Mouse (Mus musculus): Measurements from ENCODE around the gene Olfr315. TPM values are rescaled to one million over a fixed set of nuclear protein-coding genes. Genes with fewer than 3 reads are reported as not detected.
"Not testable (repeated sequence)": the region's sequence is repeated elsewhere in the genome, so short reads cannot be mapped to it uniquely, and the experiment has no call there.

The Olfr315 gene
- not detected in 2 replicates for polyA plus RNA-seq (2015; fragmentation: Nextera tagmentation; extraction: Ambion mirVana)

DNA sequence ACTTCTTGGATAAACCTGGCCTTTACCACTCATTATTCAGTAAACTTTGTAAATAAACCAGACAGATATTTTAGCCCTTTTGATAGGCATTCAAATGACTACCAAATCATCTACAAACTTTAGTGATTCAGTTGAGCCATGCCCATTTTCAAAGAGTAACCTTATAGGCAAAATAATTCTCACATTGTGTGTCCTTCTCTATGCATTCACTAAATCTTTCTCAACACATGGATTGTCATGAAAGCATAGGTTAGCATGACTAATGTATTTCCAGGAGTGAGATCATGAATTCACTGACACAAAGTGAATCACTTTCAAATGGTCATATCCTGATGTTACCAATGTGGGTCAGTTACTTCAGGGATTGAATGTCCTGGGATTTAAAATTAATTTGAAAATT lies at the start of gene Olfr315:
Gene Olfr315 (plus strand): TSS at position 301 of the 400 bp plus-strand sequence.
- no peak within 1 kb of the TSS for H3K4me2 ChIP-seq (ENCODE audit: low read depth, low read length)
- no peaks in the 10 kb centered on the region for H3K36me3 ChIP-seq (ENCODE audit: control insufficient read depth, insufficient read depth)
- no peak within 1 kb of the TSS for H3K4me3 ChIP-seq (ENCODE audit: low read depth, low read length)
- H3K27me3 ChIP-seq (ENCODE audit: control insufficient read depth, insufficient read depth, low read depth, low read length) = no peaks in the 10 kb centered on the region
- H3K9ac ChIP-seq (ENCODE audit: low read depth, low read length) = no peak within 1 kb of the TSS
- no peak for ATAC-seq (ENCODE audit: low read depth)
- no peaks in the 10 kb centered on the region for H3K9me3 ChIP-seq (replicated peaks; ENCODE audit: control insufficient read depth, low read length)
- no peak within 1 kb of the TSS for H3K27ac ChIP-seq (ENCODE audit: low read length)
- H3K4me1 ChIP-seq (ENCODE audit: control insufficient read depth, low read depth, low read length) = no peaks in the 10 kb centered on the region

DNA sequence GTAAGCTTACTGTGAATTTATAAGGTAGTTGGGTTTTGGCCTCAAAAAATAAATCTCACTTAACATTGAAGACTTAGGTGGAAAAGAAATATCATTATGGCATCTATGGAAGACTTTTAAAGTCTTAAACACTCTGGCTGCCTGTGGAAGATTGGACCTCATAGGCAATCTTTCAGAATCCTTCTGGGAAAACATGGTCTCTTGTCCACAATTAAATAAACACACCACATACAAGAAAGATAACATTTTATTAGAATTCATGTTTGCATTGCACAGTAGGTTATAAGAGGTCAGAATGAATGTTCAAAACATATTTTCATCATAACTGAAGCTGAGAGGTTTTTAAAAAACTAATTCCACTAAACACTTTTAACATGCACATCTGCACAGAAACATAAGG lies 49.1 kb upstream of the Olfr315 start, which contains the start of gene Olfr318:
Gene Olfr318 (minus strand): TSS at position 101 of the 400 bp plus-strand sequence.
- Histone ChIP-seq H3K9ac (ENCODE audit: low read depth, low read length) (no peak within 1 kb of the TSS), H3K4me3 (ENCODE audit: low read depth, low read length) (no peak within 1 kb of the TSS), H3K4me1 (ENCODE audit: control insufficient read depth, low read depth, low read length) (no peaks in the 10 kb centered on the region), H3K27me3 (ENCODE audit: control insufficient read depth, insufficient read depth, low read depth, low read length) (no peaks in the 10 kb centered on the region), H3K4me2 (ENCODE audit: low read depth, low read length) (no peak within 1 kb of the TSS), H3K9me3 (replicated peaks; ENCODE audit: control insufficient read depth, low read length) (no peaks in the 10 kb centered on the region), H3K36me3 (ENCODE audit: control insufficient read depth, insufficient read depth) (no peaks in the 10 kb centered on the region), H3K27ac (ENCODE audit: low read length) (no peak within 1 kb of the TSS)
- no peak for ATAC-seq (ENCODE audit: low read depth)

DNA sequence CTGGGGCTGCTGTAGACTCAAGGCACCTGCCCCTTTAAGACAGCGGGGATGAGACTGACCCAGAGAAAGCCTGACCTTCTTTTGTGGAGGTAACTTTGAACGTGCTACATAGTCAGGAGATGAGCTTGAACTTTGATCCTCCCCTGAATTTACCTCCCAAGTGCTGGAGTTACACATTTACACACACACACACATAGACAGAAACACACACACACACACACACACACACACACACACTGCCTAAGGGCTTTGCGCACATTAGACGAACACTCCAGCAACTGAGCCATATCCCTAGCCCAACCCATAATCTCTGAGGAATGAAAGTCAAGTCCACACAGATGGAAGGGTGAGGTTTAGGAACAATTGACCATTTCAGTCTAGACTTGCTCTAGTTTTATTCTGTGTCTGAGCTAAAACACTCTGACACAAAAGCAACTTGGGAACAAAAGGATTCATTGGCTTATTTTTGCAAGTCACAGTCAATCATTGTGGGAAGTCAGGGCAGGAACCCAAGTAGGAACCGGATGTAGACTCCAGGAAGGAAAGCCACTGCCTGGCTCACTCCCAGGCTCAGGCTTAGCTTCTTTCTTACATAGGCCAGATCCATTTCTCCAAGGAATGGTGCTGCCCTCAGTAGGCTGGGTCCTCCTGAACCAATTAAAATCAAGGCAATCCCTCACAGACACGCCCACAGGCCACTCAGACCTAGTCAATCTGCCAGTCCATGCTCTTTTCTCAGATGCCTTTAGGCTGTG lies 44.9 kb upstream of the Olfr315 start:
- not testable (repeated sequence) for ATAC-seq (ENCODE audit: low read depth); H3K4me3 ChIP-seq (ENCODE audit: low read depth, low read length); H3K36me3 ChIP-seq (ENCODE audit: control insufficient read depth, insufficient read depth); H3K27me3 ChIP-seq (ENCODE audit: control insufficient read depth, insufficient read depth, low read depth, low read length); H3K4me2 ChIP-seq (ENCODE audit: low read depth, low read length); H3K9ac ChIP-seq (ENCODE audit: low read depth, low read length); H3K9me3 ChIP-seq (replicated peaks; ENCODE audit: control insufficient read depth, low read length); H3K4me1 ChIP-seq (ENCODE audit: control insufficient read depth, low read depth, low read length); H3K27ac ChIP-seq (ENCODE audit: low read length)
- WGBS (ENCODE audit: insufficient replicate concordance) = 55% methylated on average over 6 of the region's 6 CpGs

DNA sequence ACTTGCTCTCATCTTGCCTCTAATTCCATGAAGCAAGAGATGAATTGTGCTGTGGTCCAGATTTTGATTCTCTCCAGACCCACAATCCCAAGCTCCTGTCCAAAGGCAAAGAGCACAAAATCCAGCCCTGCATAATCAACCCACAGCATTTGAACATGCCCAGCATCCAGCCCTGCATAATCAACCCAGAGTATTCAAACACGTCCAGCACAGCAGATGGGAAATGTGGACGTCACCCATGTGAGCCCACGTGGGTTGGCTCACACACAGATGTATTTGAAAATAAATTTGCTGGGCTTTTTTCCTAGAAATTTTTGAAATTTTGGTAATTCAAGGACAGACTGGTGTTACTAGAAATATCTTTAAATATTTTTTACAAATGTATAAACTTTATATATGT lies 39.6 kb upstream of the Olfr315 start:
- H3K4me2 ChIP-seq (ENCODE audit: low read depth, low read length) = no peak overlapping the region
- no peak for ATAC-seq (ENCODE audit: low read depth)
- no peaks in the 10 kb centered on the region for H3K9me3 ChIP-seq (replicated peaks; ENCODE audit: control insufficient read depth, low read length)
- H3K9ac ChIP-seq (ENCODE audit: low read depth, low read length) = no peak overlapping the region
- H3K27ac ChIP-seq (ENCODE audit: low read length) = no peak overlapping the region
- H3K4me1 ChIP-seq (ENCODE audit: control insufficient read depth, low read depth, low read length) = no peaks in the 10 kb centered on the region
- H3K4me3 ChIP-seq (ENCODE audit: low read depth, low read length) = no peak overlapping the region
- H3K36me3 ChIP-seq (ENCODE audit: control insufficient read depth, insufficient read depth) = no peaks in the 10 kb centered on the region
- 50% methylated on average over 3 of the region's 3 CpGs for WGBS (ENCODE audit: insufficient replicate concordance)
- no peaks in the 10 kb centered on the region for H3K27me3 ChIP-seq (ENCODE audit: control insufficient read depth, insufficient read depth, low read depth, low read length)

DNA sequence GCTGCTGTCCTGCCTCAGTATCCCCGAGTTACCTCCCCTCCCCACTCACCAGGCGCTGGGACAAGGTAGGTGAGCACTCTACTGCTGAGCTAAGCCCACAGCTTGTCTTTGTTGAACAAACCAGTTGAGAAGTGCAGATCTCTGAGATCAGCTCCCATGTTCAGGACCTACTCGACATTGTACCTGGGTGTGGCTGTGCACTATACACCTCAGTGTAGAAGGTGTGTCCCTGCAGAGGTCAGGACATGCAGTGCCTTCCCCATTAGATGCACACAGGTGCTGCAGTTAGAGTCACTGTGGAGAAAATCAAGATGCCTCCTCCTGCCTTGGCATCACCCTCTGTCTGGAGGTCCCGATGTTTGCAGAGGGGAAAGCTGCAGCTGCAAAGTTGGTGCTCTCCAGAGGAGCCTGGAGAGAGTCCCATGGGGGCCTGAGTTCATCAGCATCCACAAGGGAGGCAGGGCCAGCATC lies 34.2 kb upstream of the Olfr315 start, which contains the start of gene Olfr317:
Gene Olfr317 (minus strand): TSS at position 421 of the 471 bp plus-strand sequence.
- 53% methylated on average over 4 of the region's 4 CpGs for WGBS (ENCODE audit: insufficient replicate concordance)
- Histone ChIP-seq H3K36me3 (ENCODE audit: control insufficient read depth, insufficient read depth) (no peaks in the 10 kb centered on the region), H3K9me3 (replicated peaks; ENCODE audit: control insufficient read depth, low read length) (no peaks in the 10 kb centered on the region)

GRCm38 (mm10) chr11:58751096-58751495 lies 21.9 kb upstream of the Olfr315 start:
- WGBS (ENCODE audit: insufficient replicate concordance) = 73% methylated on average over 16 of the region's 18 CpGs
- H3K4me3 ChIP-seq (ENCODE audit: low read depth, low read length); H3K27ac ChIP-seq (ENCODE audit: low read length); ATAC-seq (ENCODE audit: low read depth); H3K4me1 ChIP-seq (ENCODE audit: control insufficient read depth, low read depth, low read length); H3K9me3 ChIP-seq (replicated peaks; ENCODE audit: control insufficient read depth, low read length); H3K27me3 ChIP-seq (ENCODE audit: control insufficient read depth, insufficient read depth, low read depth, low read length); H3K4me2 ChIP-seq (ENCODE audit: low read depth, low read length); H3K36me3 ChIP-seq (ENCODE audit: control insufficient read depth, insufficient read depth); H3K9ac ChIP-seq (ENCODE audit: low read depth, low read length): not testable (repeated sequence)

More for the DNA sequence above, 34.2 kb upstream of the Olfr315 start, which contains the start of gene Olfr317:
- Histone ChIP-seq H3K27ac (ENCODE audit: low read length) (no peak within 1 kb of the TSS), H3K4me1 (ENCODE audit: control insufficient read depth, low read depth, low read length) (no peaks in the 10 kb centered on the region), H3K4me2 (ENCODE audit: low read depth, low read length) (no peak within 1 kb of the TSS), H3K4me3 (ENCODE audit: low read depth, low read length) (no peak within 1 kb of the TSS), H3K27me3 (ENCODE audit: control insufficient read depth, insufficient read depth, low read depth, low read length) (no peaks in the 10 kb centered on the region), H3K9ac (ENCODE audit: low read depth, low read length) (no peak within 1 kb of the TSS)
- ATAC-seq (ENCODE audit: low read depth) = no peak

DNA sequence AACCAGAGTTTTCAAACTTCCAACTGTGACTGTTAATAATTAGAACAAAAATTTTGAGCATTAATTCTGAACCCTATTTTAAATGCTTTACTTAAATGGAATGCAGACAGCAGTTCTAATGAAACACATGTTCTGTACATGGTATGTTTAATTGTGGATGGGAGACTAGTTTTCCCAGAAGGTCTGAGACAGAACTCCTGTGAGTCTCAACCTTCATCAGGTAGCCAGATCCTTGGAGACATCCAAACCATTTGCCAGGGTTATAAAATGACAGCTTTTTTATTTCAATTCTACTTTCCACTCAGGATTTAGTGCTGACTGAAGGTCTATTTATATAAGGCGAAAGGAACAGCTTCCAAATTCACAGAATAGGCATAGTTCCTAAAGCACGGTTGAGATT lies 20.6 kb upstream of the Olfr315 start, which contains the start of gene Olfr316:
Gene Olfr316 (plus strand): TSS at position 301 of the 400 bp plus-strand sequence.
- 60% methylated on average over 2 of the region's 2 CpGs for WGBS (ENCODE audit: insufficient replicate concordance)

GRCm38 (mm10) chr11:58782480-58783089 lies 9.6 kb downstream of the Olfr315 start, which contains the start of gene Olfr314:
Gene Olfr314, plus strand, starts transcription at chr11:58782952.
- H3K9me3 ChIP-seq (replicated peaks; ENCODE audit: control insufficient read depth, low read length) = no peaks in the 10 kb centered on the region
- H3K27me3 ChIP-seq (ENCODE audit: control insufficient read depth, insufficient read depth, low read depth, low read length) = no peaks in the 10 kb centered on the region
- H3K4me2 ChIP-seq (ENCODE audit: low read depth, low read length) = no peak within 1 kb of the TSS
- H3K36me3 ChIP-seq (ENCODE audit: control insufficient read depth, insufficient read depth) = no peaks in the 10 kb centered on the region
- H3K27ac ChIP-seq (ENCODE audit: low read length) = no peak within 1 kb of the TSS
- ATAC-seq (ENCODE audit: low read depth) = no peak
- WGBS (ENCODE audit: insufficient replicate concordance) = 51% methylated on average over 6 of the region's 6 CpGs
- H3K4me3 ChIP-seq (ENCODE audit: low read depth, low read length) = no peak within 1 kb of the TSS
- H3K9ac ChIP-seq (ENCODE audit: low read depth, low read length) = no peak within 1 kb of the TSS
- no peaks in the 10 kb centered on the region for H3K4me1 ChIP-seq (ENCODE audit: control insufficient read depth, low read depth, low read length)

More for the DNA sequence above, 20.6 kb upstream of the Olfr315 start, which contains the start of gene Olfr316:
- H3K27ac ChIP-seq (ENCODE audit: low read length) = no peak within 1 kb of the TSS
- no peak within 1 kb of the TSS for H3K4me2 ChIP-seq (ENCODE audit: low read depth, low read length)
- H3K27me3 ChIP-seq (ENCODE audit: control insufficient read depth, insufficient read depth, low read depth, low read length) = no peaks in the 10 kb centered on the region
- no peak within 1 kb of the TSS for H3K9ac ChIP-seq (ENCODE audit: low read depth, low read length)
- H3K4me3 ChIP-seq (ENCODE audit: low read depth, low read length) = no peak within 1 kb of the TSS
- H3K9me3 ChIP-seq (replicated peaks; ENCODE audit: control insufficient read depth, low read length) = no peaks in the 10 kb centered on the region
- ATAC-seq (ENCODE audit: low read depth) = no peak
- no peaks in the 10 kb centered on the region for H3K4me1 ChIP-seq (ENCODE audit: control insufficient read depth, low read depth, low read length)
- H3K36me3 ChIP-seq (ENCODE audit: control insufficient read depth, insufficient read depth) = no peaks in the 10 kb centered on the region

DNA sequence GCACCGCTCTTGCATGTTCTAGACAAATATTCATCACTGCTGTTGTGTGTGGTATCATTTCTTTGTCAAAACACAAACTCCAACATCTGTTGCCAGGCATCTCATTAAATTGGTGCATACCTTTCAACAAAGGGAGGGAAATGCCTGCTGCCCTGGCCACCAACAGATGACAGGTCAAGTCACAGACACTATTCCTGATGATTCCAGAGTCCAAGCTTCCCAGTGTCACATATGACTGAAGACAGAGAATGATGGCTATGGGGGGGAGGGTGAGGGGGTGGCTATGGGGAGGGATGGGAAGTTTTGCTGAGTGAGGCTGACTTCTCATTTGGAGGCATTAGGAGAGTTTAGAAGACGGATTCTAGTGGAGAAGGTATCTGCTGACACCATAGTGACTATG lies 11.2 kb downstream of the Olfr315 start:
- no peaks in the 10 kb centered on the region for H3K27me3 ChIP-seq (ENCODE audit: control insufficient read depth, insufficient read depth, low read depth, low read length)
- H3K4me1 ChIP-seq (ENCODE audit: control insufficient read depth, low read depth, low read length) = no peaks in the 10 kb centered on the region
- no peak overlapping the region for H3K27ac ChIP-seq (ENCODE audit: low read length)
- no peak overlapping the region for H3K4me3 ChIP-seq (ENCODE audit: low read depth, low read length)
- ATAC-seq (ENCODE audit: low read depth) = no peak
- H3K9me3 ChIP-seq (replicated peaks; ENCODE audit: control insufficient read depth, low read length) = no peaks in the 10 kb centered on the region
- no peak overlapping the region for H3K4me2 ChIP-seq (ENCODE audit: low read depth, low read length)
- H3K36me3 ChIP-seq (ENCODE audit: control insufficient read depth, insufficient read depth) = no peaks in the 10 kb centered on the region
- no peak overlapping the region for H3K9ac ChIP-seq (ENCODE audit: low read depth, low read length)
- WGBS (ENCODE audit: insufficient replicate concordance) = 81% methylated on average over 2 of the region's 2 CpGs
